Mouse (Mus musculus): ENCODE data around the gene Gm45717.
A peak's percentile ranks its signal among the peaks of the same experiment; 100 is the strongest.

The Gm45717 gene

GRCm38 (mm10) chr7:140942341-140942740 lies 13.4 kb downstream of the Gm45717 start:
- no peak for DNase-seq

GRCm38 (mm10) chr7:140941222-140942051 lies 14.3 kb downstream of the Gm45717 start, which contains the start of gene Pgghg:
Pgghg (plus strand) TSS chr7:140941391.
- peak; percentile 28 for DNase-seq

GRCm38 (mm10) chr7:140939669-140940171 lies 16.0 kb downstream of the Gm45717 start:
- no peak for DNase-seq

- no peak for DNase-seq
Measured at GRCm38 (mm10) chr7:140938896-140939295, 16.8 kb downstream of the Gm45717 start.

- no peak for DNase-seq
Measured at GRCm38 (mm10) chr7:140938436-140938835, 17.3 kb downstream of the Gm45717 start.

- no peak for DNase-seq
Measured at GRCm38 (mm10) chr7:140927181-140927580, 28.6 kb downstream of the Gm45717 start.

GRCm38 (mm10) chr7:140923070-140923775 lies 32.5 kb downstream of the Gm45717 start:
- no peak for DNase-seq

GRCm38 (mm10) chr7:140922398-140923069 lies 33.2 kb downstream of the Gm45717 start:
- DNase-seq: peak; percentile 82

GRCm38 (mm10) chr7:140921225-140921975 lies 34.3 kb downstream of the Gm45717 start:
- DNase-seq: no peak

GRCm38 (mm10) chr7:140920418-140921029 lies 35.2 kb downstream of the Gm45717 start, which contains the start of gene Nlrp6:
Nlrp6 (plus strand) TSS chr7:140920902.
- no peak for DNase-seq

- no peak for DNase-seq
Measured at GRCm38 (mm10) chr7:140919911-140920310, 35.8 kb downstream of the Gm45717 start.

- no peak for DNase-seq
Measured at GRCm38 (mm10) chr7:140914031-140914690, 41.6 kb downstream of the Gm45717 start.

- no peak for DNase-seq
Measured at GRCm38 (mm10) chr7:140912846-140913482, 42.8 kb downstream of the Gm45717 start.

GRCm38 (mm10) chr7:140912293-140912692 lies 43.4 kb downstream of the Gm45717 start:
- no peak for DNase-seq

- DNase-seq: peak; percentile 70
Measured at GRCm38 (mm10) chr7:140908634-140909107, 47.1 kb downstream of the Gm45717 start.

- DNase-seq: no peak
Measured at GRCm38 (mm10) chr7:140908181-140908580, 47.6 kb downstream of the Gm45717 start.

GRCm38 (mm10) chr7:140907697-140908096 lies 48.0 kb downstream of the Gm45717 start:
- DNase-seq: no peak

- no peak for DNase-seq
Measured at GRCm38 (mm10) chr7:140907131-140907530, 48.6 kb downstream of the Gm45717 start.

- no peak for DNase-seq
Measured at GRCm38 (mm10) chr7:140905642-140906081, 50.1 kb downstream of the Gm45717 start.

GRCm38 (mm10) chr7:140903212-140903611 lies 52.5 kb downstream of the Gm45717 start:
- DNase-seq: peak; percentile 79

All from cerebellum, adult 8-10 months (tissue).